Mouse (Mus musculus) lung, adult 2 months (tissue): Measurements from ENCODE around the gene Ifi27l2a.

ENCODE experiments used
- CTCF ChIP-seq: fragments of 200-500 bp; IDR thresholded peaks from 2 replicates; pipeline ENCODE4 v1.5.1; 2011; ENCODE audit warnings: mild to moderate bottlenecking, low read length, control low read depth; ENCODE audit not compliant: insufficient read depth
- POLR2A ChIP-seq: fragments of 200-500 bp; IDR thresholded peaks from 2 replicates; pipeline ENCODE4 v1.6.1; 2011; ENCODE audit warnings: low read depth, mild to moderate bottlenecking, control low read depth, low read length, borderline replicate concordance; ENCODE audit errors: extremely low read depth

DNA sequence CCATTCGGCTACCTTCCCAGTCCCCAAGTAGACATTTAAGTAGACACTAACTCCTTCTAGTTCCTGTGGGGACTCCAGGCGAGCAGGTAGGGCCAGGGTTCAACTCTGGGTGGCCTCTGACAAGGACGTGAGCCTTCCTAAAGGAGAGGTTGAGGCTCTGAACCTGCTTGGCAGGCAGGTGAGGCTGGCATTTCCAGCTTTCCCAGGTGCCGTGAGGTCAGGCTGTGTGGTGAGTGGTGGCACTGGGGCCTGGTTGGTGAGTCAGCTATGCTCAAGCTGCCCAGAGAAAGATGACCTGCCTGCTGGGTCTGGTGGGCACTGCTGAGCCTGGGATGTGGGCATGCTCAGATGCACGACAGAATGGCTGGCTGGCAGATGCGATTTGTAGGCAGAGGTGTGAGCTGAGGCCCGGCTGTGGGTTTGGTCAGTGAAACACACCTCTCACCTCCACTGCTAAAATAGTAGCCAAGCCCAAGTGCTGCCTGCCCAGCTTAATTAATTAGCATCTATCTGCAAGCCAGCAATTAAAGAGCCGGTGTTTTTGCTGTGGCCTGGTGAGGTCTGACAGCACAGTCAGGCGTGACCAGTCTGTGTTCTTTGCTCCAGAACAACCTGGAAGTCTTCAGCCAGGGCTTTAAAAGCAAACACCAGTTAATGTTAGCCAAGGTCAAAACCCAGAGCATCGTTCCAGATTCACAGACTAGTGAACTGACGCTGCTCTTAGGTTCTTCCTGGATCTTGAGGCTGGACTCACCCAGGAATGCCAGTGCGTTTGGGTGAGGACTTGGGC, 47.8 kb downstream of the Ifi27l2a start:
- TF ChIP-seq POLR2A (no peak), CTCF (no peak)
